Mouse (Mus musculus) heart, embryonic 13.5 days (tissue): ENCODE data around the gene Scamp2. TPM values are rescaled to one million over a fixed set of nuclear protein-coding genes. Genes with fewer than 3 reads are reported as not detected.

Experiments
- ATAC-seq: fragments of 200-750 bp; cut with Nextera tagmentation; 2 replicates; pipeline ENCODE4 v1.8.0; 2017; ENCODE audit warnings: moderate TSS enrichment; ENCODE audit not compliant: insufficient number of reproducible peaks, low FRiP score, low TSS enrichment; ENCODE audit errors: extremely low read depth
- H3K27ac ChIP-seq: fragments of 300-500 bp; sonication (generic); replicated peaks from 2 replicates; pipeline ENCODE4 v1.5.1; 2015; ENCODE audit warnings: moderate library complexity, mild to moderate bottlenecking, inconsistent platforms
- H3K27me3 ChIP-seq: fragments of 300-500 bp; sonication (generic); replicated peaks from 2 replicates; pipeline ENCODE4 v1.6.1; 2015; ENCODE audit warnings: mild to moderate bottlenecking, inconsistent platforms
- H3K36me3 ChIP-seq: fragments of 300-500 bp; sonication (generic); 2 replicates; pipeline ENCODE4 v1.6.1; 2015; ENCODE audit warnings: mild to moderate bottlenecking, inconsistent platforms
- H3K4me1 ChIP-seq: fragments of 300-500 bp; sonication (generic); 2 replicates; pipeline ENCODE4 v1.6.1; 2015; ENCODE audit warnings: inconsistent platforms
- H3K4me2 ChIP-seq: fragments of 300-500 bp; sonication (generic); 2 replicates; pipeline ENCODE4 v1.6.1; 2015; ENCODE audit warnings: inconsistent platforms, mild to moderate bottlenecking, moderate library complexity
- H3K4me3 ChIP-seq: fragments of 300-500 bp; sonication (generic); 2 replicates; pipeline ENCODE4 v1.5.1; 2015; ENCODE audit warnings: moderate library complexity, mild to moderate bottlenecking, inconsistent platforms
- H3K9ac ChIP-seq: fragments of 300-500 bp; sonication (generic); 2 replicates; pipeline ENCODE4 v1.6.1; 2015; ENCODE audit warnings: inconsistent platforms, mild to moderate bottlenecking, moderate library complexity
- H3K9me3 ChIP-seq: fragments of 300-500 bp; sonication (generic); 2 replicates; pipeline ENCODE4 v1.6.1; 2016; ENCODE audit warnings: inconsistent platforms
- WGBS: fragments of 180-500 bp; shearing (Covaris S2); methylation state at CpG from one replicate; pipeline ENCODE4 v1.1.7; 2015; ENCODE audit warnings: mixed read lengths; 5-methylcytosine and 5-hydroxymethylcytosine counted together
- polyA plus RNA-seq: library from polyadenylated mRNA; unstranded; fragments of >200 nt; fragmentation: Nextera tagmentation; extraction: Ambion mirVana; gene quantifications from 2 replicates; pipeline ENCODE4 v1.2.1, GENCODE M21; 2015

Gene Scamp2
- polyA plus RNA-seq, result 51.5 and 52.4 TPM in 2 replicates

GRCm38 (mm10) chr9:57560861-57561710, at the start of gene Scamp2:
Scamp2 (plus strand) TSS chr9:57560943.
- peak; percentile 98 for ATAC-seq
- peak within 1 kb of the TSS; percentile 94 for H3K4me2 ChIP-seq
- peak within 1 kb of the TSS; percentile 88 for H3K9ac ChIP-seq
- H3K4me3 ChIP-seq, result peak within 1 kb of the TSS; percentile 80
- H3K9me3 ChIP-seq, result no peaks in the 10 kb centered on the region
- WGBS, result 1% methylated on average over 37 of the region's 37 CpGs
- H3K36me3 ChIP-seq, result no peaks in the 10 kb centered on the region
- H3K27ac ChIP-seq, result peak within 1 kb of the TSS; percentile 74
- H3K4me1 ChIP-seq, result peaks cover 42% of the 10 kb centered on the region
- no peaks in the 10 kb centered on the region for H3K27me3 ChIP-seq

GRCm38 (mm10) chr9:57517113-57517512, 43.6 kb upstream of the Scamp2 start:
- no peaks in the 10 kb centered on the region for H3K9me3 ChIP-seq
- WGBS, result 5% methylated on average over 3 of the region's 3 CpGs
- H3K27me3 ChIP-seq, result 0 out of 2 replicates have a peak, but pooled peaks cover 4% of the 10 kb centered on the region
- no peak overlapping the region for H3K27ac ChIP-seq
- no peaks in the 10 kb centered on the region for H3K36me3 ChIP-seq
- ATAC-seq, result no peak
- no peak overlapping the region for H3K4me2 ChIP-seq
- H3K4me1 ChIP-seq, result peaks cover 7% of the 10 kb centered on the region
- H3K4me3 ChIP-seq, result no peak overlapping the region
- no peak overlapping the region for H3K9ac ChIP-seq

GRCm38 (mm10) chr9:57520375-57521055, 40.2 kb upstream of the Scamp2 start:
- H3K4me3 ChIP-seq, result peak overlapping the region; percentile 90
- H3K4me1 ChIP-seq, result peaks cover 39% of the 10 kb centered on the region
- peak overlapping the region; percentile 77 for H3K4me2 ChIP-seq
- 26% methylated on average over 16 of the region's 16 CpGs for WGBS
- no peaks in the 10 kb centered on the region for H3K27me3 ChIP-seq
- ATAC-seq, result 0 out of 2 replicates have a peak, but pooled peaks have one; percentile 6
- H3K9me3 ChIP-seq, result no peaks in the 10 kb centered on the region
- no peaks in the 10 kb centered on the region for H3K36me3 ChIP-seq
- H3K27ac ChIP-seq, result peak overlapping the region; percentile 99
- peak overlapping the region; percentile 97 for H3K9ac ChIP-seq

DNA sequence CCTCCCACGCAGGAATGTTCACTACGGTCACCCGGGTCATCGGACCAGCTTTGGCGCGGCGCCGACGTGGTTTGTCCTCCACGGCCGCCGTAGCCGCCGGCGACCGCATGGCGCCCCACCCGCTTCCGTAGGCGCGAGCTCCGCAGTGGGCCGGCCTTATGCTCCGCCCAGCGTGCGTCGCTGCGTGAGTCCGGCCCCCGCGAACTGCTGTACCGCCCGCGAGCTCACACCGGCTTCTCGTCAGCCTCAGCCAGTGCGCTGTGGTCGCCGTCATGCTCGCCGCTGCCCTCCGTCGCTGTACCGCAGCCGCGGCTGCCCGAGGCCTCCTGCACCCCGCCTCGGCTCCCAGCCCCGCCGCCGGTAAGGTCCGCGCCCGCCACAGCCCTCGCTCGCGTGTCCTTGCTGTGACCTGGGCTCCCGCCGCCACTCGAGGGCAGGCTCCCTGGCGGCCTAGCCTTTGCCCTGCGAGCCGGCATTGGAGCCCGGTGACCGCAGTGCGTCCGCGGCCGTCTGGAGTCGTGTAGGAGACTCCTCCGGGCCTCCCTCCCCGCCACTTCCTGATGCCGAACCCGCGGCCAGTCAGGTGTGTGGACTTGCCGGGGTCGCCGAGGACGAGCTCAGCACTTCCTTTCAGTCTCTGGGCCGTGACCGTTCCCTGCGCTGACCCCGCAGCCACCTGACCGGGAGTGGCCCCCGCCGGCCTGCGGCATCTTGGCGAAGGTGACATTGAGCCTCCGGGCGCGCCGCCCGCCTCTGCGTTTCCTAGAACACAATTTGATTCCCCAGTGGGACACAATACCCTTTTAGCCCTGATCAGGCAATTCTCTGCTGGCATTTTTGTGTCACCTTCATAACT, 39.5 kb upstream of the Scamp2 start, which contains the start of gene Cox5a:
Gene Cox5a, plus strand, starts transcription at position 219 of the 856 bp plus-strand sequence.
- Histone ChIP-seq H3K9me3 (no peaks in the 10 kb centered on the region), H3K27me3 (no peaks in the 10 kb centered on the region), H3K4me2 (peak within 1 kb of the TSS; percentile 77), H3K4me1 (peaks cover 44% of the 10 kb centered on the region), H3K36me3 (no peaks in the 10 kb centered on the region), H3K9ac (peak within 1 kb of the TSS; percentile 97), H3K4me3 (peak within 1 kb of the TSS; percentile 90), H3K27ac (peak within 1 kb of the TSS; percentile 99)
- peak; percentile 95 for ATAC-seq
- WGBS, result under 1% methylated on average over 86 of the region's 95 CpGs

- Histone ChIP-seq H3K4me3 (peak overlapping the region; percentile 90), H3K27ac (peak overlapping the region; percentile 99), H3K27me3 (no peaks in the 10 kb centered on the region), H3K9me3 (no peaks in the 10 kb centered on the region), H3K9ac (peak overlapping the region; percentile 97), H3K4me2 (peak overlapping the region; percentile 77), H3K36me3 (no peaks in the 10 kb centered on the region), H3K4me1 (peaks cover 44% of the 10 kb centered on the region)
- WGBS, result 23% methylated on average over 7 of the region's 7 CpGs
- no peak for ATAC-seq
Observed at GRCm38 (mm10) chr9:57522114-57522860, 38.5 kb upstream of the Scamp2 start.

DNA sequence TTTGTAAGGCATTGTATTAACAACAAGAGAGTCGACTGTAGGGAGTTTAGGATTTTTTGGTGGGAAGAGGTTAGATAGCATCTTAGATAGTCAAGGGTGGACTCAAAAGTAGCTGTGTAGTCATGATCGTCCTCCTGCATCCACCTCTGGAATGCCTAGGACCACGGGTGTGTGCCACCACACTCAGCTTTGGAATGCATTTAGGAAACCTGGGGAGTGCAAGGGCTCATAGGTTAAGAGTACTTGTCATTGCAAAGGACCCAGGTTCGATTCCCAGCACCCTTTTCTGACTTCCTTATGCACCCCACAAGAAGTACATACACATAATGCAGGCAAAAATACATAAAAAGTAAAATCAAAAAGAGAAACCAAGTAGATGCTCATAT, 37.9 kb upstream of the Scamp2 start:
- ATAC-seq, result no peak
- H3K9me3 ChIP-seq, result no peaks in the 10 kb centered on the region
- peak overlapping the region; percentile 97 for H3K9ac ChIP-seq
- WGBS, result 60% methylated on average over 4 of the region's 4 CpGs
- H3K27ac ChIP-seq, result peak overlapping the region; percentile 99; the same call in 1 of the 2 replicates
- H3K4me1 ChIP-seq, result peaks cover 44% of the 10 kb centered on the region
- no peaks in the 10 kb centered on the region for H3K27me3 ChIP-seq
- H3K4me3 ChIP-seq, result peak overlapping the region; percentile 90
- H3K36me3 ChIP-seq, result no peaks in the 10 kb centered on the region
- peak overlapping the region; percentile 77 for H3K4me2 ChIP-seq

DNA sequence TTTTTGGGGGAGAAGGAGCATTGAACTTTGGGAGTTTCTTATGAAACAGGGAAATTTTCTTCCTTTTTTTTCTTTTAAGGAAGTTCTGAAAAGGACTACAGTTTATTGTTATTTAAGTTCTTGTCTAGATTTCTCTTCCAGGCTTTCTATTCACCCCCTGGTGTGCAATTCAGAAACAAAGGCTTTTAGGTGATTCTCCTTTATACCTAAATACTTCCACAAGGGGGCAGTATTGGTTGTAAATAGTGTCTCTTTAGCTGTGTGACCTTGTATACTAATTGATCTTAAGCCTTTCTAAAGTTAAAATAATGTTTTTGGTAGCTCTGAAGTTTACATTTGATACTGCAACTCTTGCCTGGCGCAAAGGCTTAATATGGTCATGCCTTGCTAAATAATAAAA, 37.0 kb upstream of the Scamp2 start:
- Histone ChIP-seq H3K4me3 (no peak overlapping the region; the same call in 1 of the 2 replicates), H3K4me2 (peak overlapping the region; percentile 77; the same call in 1 of the 2 replicates), H3K27me3 (no peaks in the 10 kb centered on the region), H3K9ac (0 out of 2 replicates have a peak overlapping the region, but pooled peaks have one; percentile 47), H3K9me3 (no peaks in the 10 kb centered on the region), H3K36me3 (peaks cover 2% of the 10 kb centered on the region; the same call in 1 of the 2 replicates), H3K4me1 (peaks cover 44% of the 10 kb centered on the region), H3K27ac (no peak overlapping the region)
- WGBS, result 82% methylated on average over 1 of the region's 1 CpGs
- no peak for ATAC-seq

DNA sequence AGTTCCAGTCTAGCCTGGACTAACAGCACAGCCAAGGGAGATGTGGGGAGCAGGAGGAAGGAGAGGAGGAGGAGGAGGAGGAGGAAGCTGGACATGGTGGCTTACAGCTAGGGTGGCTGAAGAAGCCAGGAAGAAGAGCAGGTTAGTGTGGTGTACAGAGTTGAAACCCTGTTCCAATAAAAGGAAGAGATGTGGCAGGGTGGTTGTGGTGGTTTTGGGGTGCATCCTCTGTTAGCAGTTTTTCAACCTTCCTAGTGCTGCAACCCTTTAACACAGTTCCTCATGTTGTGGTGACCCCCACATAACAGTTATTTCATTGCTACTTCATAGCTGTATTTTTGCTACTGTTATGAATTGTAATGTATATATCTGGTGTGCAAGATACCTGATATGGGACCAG, 36.3 kb upstream of the Scamp2 start:
- no peak overlapping the region for H3K27ac ChIP-seq
- H3K4me3 ChIP-seq, result no peak overlapping the region
- H3K36me3 ChIP-seq, result peaks cover 9% of the 10 kb centered on the region
- peak overlapping the region; percentile 53 for H3K9ac ChIP-seq
- H3K27me3 ChIP-seq, result no peaks in the 10 kb centered on the region
- peaks cover 44% of the 10 kb centered on the region for H3K4me1 ChIP-seq
- ATAC-seq, result no peak
- 0 out of 2 replicates have a peak overlapping the region, but pooled peaks have one; percentile 18 for H3K4me2 ChIP-seq
- H3K9me3 ChIP-seq, result no peaks in the 10 kb centered on the region

GRCm38 (mm10) chr9:57525516-57525915, 35.2 kb upstream of the Scamp2 start:
- Histone ChIP-seq H3K9me3 (no peaks in the 10 kb centered on the region), H3K4me1 (peaks cover 41% of the 10 kb centered on the region), H3K27ac (no peak overlapping the region), H3K36me3 (peaks cover 19% of the 10 kb centered on the region), H3K4me3 (no peak overlapping the region), H3K9ac (peak overlapping the region; percentile 25; the same call in 1 of the 2 replicates), H3K4me2 (no peak overlapping the region), H3K27me3 (no peaks in the 10 kb centered on the region)
- no peak for ATAC-seq
- 77% methylated on average over 2 of the region's 2 CpGs for WGBS

DNA sequence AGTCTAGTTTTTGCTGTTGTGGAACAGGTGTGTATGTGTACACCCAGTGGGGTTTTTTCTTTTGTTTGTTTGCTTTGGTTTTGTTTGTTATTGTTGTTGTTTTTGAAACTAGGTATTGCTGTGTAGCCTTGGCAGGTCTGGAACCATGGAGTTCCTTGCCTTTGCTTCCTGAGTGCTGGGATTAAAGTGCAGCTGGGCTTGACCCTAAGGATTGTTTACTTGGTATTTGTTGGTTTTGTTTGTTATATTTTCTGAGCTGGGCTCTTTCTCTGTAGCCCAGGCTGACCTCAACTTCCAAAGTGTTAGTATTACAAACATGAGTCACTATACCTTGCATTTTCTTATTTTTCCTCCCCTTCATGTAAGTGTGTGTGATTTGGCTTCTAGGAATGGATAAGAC, 34.3 kb upstream of the Scamp2 start:
- Histone ChIP-seq H3K4me2 (no peak overlapping the region), H3K9ac (no peak overlapping the region), H3K4me1 (peaks cover 40% of the 10 kb centered on the region), H3K27me3 (no peaks in the 10 kb centered on the region), H3K9me3 (no peaks in the 10 kb centered on the region), H3K27ac (no peak overlapping the region), H3K36me3 (peaks cover 27% of the 10 kb centered on the region), H3K4me3 (no peak overlapping the region)
- no peak for ATAC-seq
